Mouse (Mus musculus) monocyte, adult 2 months (primary cell): ENCODE results near the gene Oxtr.

Experiments
- DNase-seq, 2 experiments: peaks; one replicate each; pipeline ENCODE4 v3.0.0; 2022; ENCODE audit warnings: low spot score in 2 of 2, low read depth in 1 of 2

The Oxtr gene

DNA sequence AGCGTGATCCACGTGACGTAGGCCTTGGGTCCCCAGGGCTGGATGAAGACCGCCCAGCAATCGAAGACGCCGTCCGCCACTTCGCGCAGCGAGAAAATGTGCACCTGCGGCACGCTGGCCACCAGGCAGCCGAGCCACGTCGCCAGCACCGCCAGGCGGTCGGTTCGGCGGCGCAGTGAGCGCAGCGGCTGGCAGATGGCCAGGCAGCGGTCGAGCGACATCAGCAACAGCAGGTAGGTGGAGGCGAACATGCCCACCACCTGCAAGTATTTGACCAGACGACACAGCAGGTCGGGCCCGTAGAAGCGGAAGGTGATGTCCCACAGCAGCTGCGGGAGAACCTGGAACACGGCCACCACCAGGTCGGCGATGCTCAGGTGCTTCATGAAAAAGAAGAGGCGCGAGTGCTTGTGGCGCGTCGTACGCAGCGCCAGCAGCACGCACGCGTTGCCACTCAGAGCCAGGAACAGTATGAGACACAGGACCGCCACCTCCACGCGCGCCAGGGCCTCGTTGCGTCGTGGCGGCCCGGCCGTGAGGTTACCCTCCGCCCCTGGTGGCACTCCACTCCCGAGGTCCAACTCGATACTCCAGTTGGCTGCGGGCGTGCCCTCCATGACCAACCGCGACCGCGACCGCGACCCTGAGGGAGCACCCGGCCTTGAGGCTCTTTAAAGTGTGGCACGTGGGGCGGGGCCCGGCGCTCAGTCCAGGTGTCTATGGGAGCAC, 398 bp downstream of the Oxtr start:
- no peak for DNase-seq

DNA sequence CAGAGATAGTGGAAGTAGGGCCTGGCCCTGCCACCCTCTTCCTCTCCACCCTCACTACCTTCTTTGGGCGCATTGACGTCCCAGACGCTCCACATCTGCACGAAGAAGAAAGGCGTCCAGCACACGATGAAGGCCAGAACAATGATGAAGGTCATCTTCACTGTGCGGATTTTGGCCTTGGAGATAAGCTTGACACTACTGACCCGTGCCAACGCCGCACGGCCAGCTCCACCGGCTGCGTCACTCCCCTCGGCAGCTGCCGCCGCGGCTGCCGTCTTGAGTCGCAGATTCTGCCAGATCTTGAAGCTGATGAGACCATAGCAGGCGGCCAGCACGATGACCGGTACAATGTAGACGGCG, 942 bp downstream of the Oxtr start:
- no peak for DNase-seq

DNA sequence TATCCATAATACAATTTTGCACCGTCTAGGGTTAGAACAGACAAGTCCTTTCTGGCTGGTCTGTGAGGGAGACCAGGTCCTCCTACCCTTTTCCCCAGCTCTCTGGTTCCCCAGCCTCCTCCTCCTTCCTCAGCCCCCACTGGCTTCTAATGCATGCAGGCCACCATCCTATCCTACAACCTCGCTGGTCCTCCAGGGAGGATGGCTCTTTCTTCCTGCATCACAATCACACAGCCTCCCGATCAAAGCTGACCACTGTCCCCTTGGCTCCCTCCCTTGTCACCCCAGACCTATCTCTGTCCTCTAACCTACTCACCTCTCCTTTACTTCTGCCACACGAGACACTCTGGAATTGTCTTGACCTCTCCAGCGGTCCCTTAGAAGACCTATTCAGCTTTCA, 1.8 kb downstream of the Oxtr start:
- DNase-seq: no peak

DNA sequence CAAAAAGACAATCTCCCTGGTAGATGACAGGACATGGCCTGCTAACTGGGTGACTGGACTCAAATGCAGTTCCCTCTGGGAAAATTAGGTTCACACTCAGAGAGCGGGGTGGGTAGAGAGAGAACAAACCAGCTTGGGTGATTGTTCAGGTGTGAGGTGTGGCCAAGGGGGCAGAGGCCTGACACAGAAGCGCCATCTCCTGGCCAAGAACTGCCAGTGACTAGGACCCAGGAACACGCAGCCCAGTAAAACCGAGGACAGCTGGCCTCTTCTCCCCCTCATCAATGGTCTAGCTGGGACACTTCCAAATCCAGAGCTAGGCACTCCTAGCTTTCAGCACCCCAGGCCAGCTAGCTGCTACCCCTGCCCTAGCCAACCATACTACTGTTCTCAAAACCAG, 5.4 kb downstream of the Oxtr start:
- no peak for DNase-seq

DNA sequence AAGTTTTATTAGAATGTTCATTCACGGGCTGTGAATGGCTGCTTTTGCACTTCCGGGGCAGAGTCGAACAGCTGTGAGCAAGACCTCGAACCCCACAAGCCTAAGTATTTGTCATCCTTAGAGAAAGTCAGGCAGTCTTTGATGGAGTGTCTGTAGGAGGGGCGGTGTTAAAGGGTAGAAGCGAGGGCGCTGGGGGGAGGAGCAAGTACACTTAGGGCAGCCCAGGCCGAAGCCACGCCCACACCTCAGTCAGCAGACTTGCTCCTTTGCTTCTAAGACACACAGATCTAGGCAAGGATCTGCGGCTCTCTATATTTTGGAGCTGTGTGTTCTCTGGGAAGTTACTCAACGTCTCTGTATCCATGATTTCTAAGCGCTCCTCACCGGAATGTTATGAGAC, 9.9 kb downstream of the Oxtr start:
- no peak for DNase-seq

DNA sequence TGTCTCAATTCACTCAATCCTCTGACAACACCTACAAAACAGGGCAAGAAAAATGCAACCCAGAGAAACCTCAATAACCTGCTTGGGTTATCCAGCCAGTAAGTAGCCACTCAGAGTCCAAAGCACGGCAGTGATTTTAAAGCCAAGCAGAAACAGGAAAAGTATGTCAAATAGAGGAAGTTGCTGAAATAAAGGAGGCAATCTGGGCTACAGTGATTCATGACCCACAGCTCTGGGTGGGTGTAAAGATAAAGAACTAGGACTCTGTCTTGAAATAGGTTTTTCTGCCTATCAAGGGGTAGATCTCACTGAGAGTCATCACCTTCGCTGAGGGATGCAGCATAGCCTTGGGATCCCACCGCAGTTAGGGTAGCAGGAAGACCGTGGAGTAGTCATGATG, 18.1 kb downstream of the Oxtr start:
- no peak for DNase-seq

DNA sequence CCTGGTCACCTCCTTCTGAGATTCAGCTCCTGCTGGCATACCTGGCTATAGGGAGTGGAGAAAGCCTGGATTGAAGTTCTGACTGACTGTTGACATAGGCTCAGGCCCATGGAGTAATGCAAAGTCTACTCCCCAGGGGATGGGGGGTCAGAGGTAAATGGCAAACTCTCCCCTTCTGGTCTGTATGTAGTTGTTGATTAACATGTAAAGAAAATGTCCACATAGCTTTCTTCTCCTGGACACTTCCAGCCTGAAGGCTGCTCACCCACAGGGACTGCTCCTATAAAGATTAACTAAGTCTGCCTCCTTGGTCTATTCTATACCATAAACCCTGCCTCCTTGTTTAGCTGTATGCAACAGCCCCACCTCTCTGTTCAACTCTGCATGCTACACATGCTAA, 23.7 kb downstream of the Oxtr start:
- DNase-seq: no peak

DNA sequence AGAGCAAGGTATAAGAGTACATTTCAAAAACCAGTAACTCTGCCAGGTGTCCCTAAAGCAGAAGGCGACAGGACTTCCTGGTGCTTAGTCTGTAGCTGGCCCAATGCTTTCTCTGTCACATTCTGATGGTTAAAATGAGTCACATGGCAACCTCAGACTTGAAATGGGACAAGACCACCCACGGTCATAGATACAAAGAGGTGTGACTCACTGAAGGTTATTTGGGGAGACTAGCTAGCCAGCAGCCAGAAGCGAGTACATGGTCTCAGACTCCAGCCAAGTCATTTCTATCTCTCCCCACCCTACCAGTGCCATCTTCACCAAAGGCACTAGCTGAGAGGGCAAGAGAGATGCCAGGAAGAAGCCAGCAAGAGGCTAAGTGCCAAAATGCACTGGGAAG, 24.3 kb downstream of the Oxtr start:
- no peak for DNase-seq

DNA sequence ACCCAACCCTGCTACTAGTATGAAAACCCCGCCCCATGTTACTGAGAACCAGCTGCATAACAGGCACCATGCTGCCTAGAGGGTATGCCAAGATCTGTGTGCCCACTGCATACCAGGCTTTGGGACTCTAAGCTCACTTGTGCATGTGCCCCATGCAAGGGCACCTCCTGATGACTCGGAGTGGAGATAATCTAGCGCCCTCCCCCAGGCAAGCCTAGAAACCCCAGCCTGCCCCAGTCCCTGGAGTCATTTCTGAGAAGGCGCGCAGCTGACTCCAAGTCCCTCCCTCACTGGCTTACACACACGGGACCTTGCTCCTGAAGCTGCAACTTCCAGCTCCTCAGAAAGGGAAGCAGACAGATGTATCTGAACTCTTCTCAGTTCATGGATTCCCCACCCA, 26.4 kb downstream of the Oxtr start:
- no peak for DNase-seq

DNA sequence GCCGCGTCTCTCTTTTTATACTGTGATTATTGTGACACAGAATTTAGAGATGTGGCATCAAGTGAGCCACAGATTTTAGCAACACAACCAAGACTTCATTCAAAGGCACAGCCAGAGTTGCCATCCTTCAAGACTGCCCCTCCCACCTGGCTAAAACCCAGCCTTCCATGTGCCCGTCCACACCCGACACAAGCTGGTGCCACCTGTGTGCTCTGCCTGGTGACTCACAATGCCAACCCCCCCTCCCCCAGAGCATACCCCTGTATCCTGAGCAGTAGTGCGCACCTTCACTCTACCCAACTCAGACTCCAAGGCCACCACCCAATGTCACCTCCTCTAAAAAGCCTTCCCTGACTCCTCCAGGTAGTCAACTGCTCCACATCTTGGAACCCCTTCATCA, 28.3 kb downstream of the Oxtr start:
- DNase-seq: no peak

DNA sequence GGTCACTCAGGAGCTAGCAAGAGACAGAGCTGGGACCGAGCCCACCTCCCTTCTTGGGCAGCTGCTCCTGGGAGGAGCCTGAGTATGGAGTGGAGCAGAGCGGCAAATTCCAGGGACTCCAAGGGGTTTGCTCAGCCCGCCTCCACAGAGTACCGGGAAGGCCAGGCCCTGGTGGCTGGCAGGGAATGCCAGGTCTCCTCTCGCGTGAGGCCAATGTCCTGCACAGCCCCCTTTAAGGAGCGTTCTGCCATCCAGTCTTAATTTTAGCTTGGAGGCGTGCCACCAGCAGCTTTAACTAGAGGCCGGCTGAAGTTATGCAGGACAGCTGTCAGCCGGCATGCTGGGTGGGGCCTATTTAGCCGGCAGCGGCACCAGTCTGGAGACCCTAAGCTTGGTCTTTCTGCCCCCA, 30.4 kb downstream of the Oxtr start, which contains the start of gene Cav3:
Gene Cav3 (plus strand): TSS at position 165 of the 409 bp plus-strand sequence.
- DNase-seq: no peak

DNA sequence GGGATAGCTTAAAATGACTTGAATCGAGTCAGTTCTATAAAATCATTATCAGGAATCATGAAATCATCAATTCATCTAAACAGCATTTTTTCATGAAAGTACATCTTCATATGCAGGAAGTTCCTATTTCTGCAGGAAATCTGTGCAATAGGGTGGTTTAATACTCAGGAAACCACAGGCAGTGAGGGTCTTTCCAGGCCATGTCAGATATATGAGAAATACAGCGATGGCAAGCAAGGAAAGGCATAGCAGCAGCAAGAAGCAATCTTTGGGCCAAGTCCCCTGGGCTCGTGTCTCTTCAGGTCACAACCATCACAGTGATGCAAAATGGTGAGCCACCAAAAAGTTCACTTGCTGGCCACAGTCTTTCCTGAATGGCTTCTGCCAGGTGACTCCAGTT, 44.1 kb downstream of the Oxtr start:
- DNase-seq: no peak

DNA sequence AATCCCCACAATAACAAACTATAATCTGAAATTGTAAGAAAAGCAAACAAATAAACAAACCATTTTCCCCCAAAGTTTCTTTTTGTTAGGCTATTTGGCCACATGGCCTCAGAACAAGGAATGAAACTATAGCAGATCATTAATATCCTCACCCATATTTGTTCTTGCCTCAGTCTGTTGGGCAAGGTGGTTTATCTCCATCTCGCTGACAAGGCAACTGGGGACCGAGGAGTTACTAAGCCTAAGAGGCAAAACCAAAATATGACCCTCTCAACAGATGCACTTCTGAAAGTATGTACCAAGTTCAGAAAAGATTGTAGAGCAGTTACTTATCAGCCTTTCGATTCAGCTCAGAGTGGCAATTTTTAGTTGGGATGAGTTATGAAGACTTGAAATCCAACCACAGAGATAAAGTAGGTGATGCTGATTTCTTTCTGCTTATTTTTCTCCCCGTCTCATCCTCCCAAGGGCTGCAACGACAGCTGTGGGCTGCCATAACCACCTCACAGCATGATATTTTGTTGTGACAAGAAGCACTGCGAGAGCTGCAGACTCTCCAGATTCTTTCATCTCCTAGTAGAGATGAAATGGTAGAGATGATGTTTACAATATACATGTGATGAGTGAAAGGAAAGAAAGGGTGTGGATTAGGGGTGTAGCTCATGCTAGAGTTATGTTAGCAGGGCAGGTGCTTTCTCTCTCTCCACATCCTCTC, 63.6 kb downstream of the Oxtr start:
- DNase-seq: no peak

DNA sequence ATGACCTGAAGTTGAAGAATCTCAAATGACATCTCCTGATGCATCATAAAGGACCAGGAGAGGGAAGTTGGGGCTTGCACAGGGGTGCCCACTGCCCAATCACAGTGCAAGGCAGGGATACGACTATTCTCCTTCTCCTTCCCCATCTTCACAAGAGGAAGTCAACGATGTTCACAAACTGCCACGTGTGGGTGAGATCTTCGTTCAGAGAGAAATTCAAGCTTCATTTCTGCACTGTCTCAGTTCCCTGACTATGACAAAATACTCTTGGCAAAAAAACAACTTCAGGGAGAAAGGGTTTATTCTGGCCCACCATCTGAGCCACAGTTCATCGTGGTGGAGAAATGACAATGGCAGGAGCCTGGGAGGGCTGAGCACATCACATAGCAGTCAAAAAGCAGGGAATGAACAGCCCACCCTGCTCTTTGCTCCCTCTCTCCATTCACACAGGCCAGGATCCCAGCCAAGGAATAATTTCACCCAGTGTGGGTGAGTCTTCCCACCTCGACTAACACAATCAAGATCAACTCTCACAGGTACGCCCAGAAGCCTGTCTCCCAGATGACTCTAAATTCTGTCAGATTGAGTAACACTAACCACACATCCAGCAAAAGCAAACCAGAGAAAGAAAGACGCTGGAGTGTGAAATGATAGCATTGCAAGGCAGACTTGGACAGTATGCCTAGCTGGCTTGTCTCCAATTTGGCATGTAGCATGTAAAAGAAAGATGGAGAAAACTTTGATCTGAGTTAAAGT, 65.8 kb downstream of the Oxtr start:
- DNase-seq: no peak
